Mouse (Mus musculus) lung, adult 2 months (tissue): ENCODE data around the gene Aldh3b2.

Experiments used
- CTCF ChIP-seq: fragments of 200-500 bp; IDR thresholded peaks from 2 replicates; pipeline ENCODE4 v1.5.1; 2011; ENCODE audit warnings: mild to moderate bottlenecking, low read length, control low read depth; ENCODE audit not compliant: insufficient read depth
- POLR2A ChIP-seq: fragments of 200-500 bp; IDR thresholded peaks from 2 replicates; pipeline ENCODE4 v1.6.1; 2011; ENCODE audit warnings: low read depth, mild to moderate bottlenecking, control low read depth, low read length, borderline replicate concordance; ENCODE audit errors: extremely low read depth

GRCm38 (mm10) chr19:3935032-3935895, 36.9 kb upstream of the Aldh3b2 start, which contains the start of gene Unc93b1:
- TF ChIP-seq CTCF (no peak), POLR2A (peak; percentile 74; the same call in 1 of the 2 replicates)
